Mouse (Mus musculus): ENCODE measurements around the gene Sort1.

GRCm38 (mm10) chr3:108345855-108346254, 62.0 kb downstream of the Sort1 start:
- TF ChIP-seq CTCF (IDR thresholded peaks at IDR 0.05; ENCODE audit: insufficient read depth, low read length) (no peak), POLR2A (IDR thresholded peaks at IDR 0.05; ENCODE audit: borderline replicate concordance, extremely low read depth, low read depth, low read length) (no peak)

All from lung, adult 2 months (tissue).